Mouse (Mus musculus) hindbrain, embryonic 15.5 days (tissue): ENCODE measurements around the gene Gadd45a. TPM values are rescaled to one million over a fixed set of nuclear protein-coding genes. Genes with fewer than 3 reads are reported as not detected.

Experiments used
- ATAC-seq: fragments of 200-750 bp; cut with Nextera tagmentation; 2 replicates; pipeline ENCODE4 v1.8.0; 2017; ENCODE audit warnings: low read depth, moderate number of reproducible peaks, moderate TSS enrichment; ENCODE audit not compliant: low FRiP score
- H3K27ac ChIP-seq: fragments of 300-500 bp; sonication (generic); replicated peaks from 2 replicates; pipeline ENCODE4 v1.5.1; 2015; ENCODE audit warnings: mild to moderate bottlenecking, inconsistent platforms
- H3K27me3 ChIP-seq: fragments of 300-500 bp; sonication (generic); 2 replicates; pipeline ENCODE4 v1.6.1; 2015; ENCODE audit warnings: control low read depth, inconsistent platforms
- H3K36me3 ChIP-seq: fragments of 300-500 bp; sonication (generic); 2 replicates; pipeline ENCODE4 v1.6.1; 2015; ENCODE audit warnings: control low read depth, inconsistent platforms
- H3K4me1 ChIP-seq: fragments of 300-500 bp; sonication (generic); replicated peaks from 2 replicates; pipeline ENCODE4 v1.6.1; 2015; ENCODE audit warnings: control low read depth, inconsistent platforms
- H3K4me2 ChIP-seq: fragments of 300-500 bp; sonication (generic); 2 replicates; pipeline ENCODE4 v1.6.1; 2015; ENCODE audit warnings: moderate library complexity, mild to moderate bottlenecking, inconsistent platforms
- H3K4me3 ChIP-seq: fragments of 300-500 bp; sonication (generic); 2 replicates; pipeline ENCODE4 v1.5.1; 2015; ENCODE audit warnings: mild to moderate bottlenecking, inconsistent platforms
- H3K9ac ChIP-seq: fragments of 300-500 bp; sonication (generic); 2 replicates; pipeline ENCODE4 v1.6.1; 2015; ENCODE audit warnings: inconsistent platforms
- H3K9me3 ChIP-seq: fragments of 300-500 bp; sonication (generic); 2 replicates; pipeline ENCODE4 v1.6.1; 2016; ENCODE audit warnings: control low read depth, inconsistent platforms
- WGBS: fragments of 180-500 bp; shearing (Covaris S2); methylation state at CpG from one replicate; pipeline ENCODE4 v1.1.7; 2015; 5-methylcytosine and 5-hydroxymethylcytosine counted together
- polyA plus RNA-seq: library from polyadenylated mRNA; unstranded; fragments of >200 nt; fragmentation: Nextera tagmentation; extraction: Ambion mirVana; gene quantifications from 2 replicates; pipeline ENCODE4 v1.2.1, GENCODE M21; 2015

Gadd45a gene
- polyA plus RNA-seq: 17.1 and 17.3 TPM in 2 replicates

DNA sequence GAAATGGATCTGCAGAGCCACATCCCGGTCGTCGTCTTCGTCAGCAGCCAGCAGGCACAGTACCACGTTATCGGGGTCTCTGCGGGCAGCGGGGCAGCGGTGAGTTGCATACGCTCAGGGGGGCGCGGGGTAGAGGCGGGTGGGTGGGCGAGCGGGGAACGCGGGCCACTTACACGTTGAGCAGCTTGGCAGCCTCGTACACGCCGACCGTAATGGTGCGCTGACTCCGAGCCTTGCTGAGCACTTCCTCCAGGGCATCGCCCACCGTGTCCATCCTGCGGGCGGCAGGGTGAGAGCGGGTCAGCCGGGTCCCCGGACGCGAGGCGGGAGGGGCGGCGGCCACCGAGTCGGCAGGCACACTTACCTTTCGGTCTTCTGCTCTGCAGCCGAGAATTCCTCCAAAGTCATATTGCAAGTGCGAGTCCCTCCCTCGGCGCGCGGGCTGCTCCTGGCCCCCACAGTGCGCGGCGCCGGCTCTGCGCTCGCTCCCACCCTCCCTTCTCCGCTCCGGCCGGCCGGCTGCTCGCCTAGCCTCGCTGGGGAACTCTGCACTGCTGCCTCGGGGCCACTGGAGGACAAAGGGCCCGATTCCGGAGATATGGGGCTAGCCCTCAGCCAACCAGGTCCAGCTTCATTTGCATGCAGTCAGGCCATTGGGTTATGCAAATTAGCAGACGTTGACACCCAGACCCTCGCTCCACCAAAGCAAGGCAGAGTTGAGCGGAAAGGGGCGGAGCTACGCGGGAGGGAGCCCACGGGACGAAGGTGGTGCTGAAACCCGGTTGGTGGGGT lies at the start of gene Gadd45a:
Gadd45a (minus strand) TSS at position 621 of the 792 bp plus-strand sequence.
- peak within 1 kb of the TSS; percentile 56 for H3K4me2 ChIP-seq
- WGBS: under 1% methylated on average over 69 of the region's 69 CpGs

DNA sequence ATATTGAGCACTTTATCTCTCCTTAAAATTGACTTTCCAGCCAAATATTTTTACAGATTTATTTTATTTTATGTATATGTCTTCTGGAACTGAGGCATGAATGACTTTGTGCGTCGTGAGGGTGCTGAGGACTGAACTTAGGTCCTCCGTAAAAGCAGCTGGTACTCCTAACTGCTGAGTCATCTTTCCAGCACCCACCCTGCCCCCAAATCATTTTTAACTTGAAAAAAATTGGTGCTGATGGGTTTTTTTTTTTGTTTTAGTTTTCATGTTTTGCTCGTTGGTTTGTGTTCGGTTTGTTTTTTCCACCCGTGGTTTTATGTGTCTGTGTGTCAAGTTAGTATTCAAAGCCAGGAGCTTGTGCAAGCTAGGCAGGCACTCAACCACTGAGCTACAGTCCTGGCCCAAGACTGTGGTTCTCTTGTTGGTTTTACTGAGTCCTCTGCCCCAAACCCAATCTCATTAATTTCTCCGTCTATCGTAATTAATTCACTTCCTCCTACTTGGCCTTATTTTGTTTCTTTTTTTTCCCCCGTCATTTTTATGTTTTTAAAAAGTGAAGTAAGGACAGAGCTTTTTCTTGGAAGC lies 48.7 kb upstream of the Gadd45a start:
- WGBS: 90% methylated on average over 9 of the region's 9 CpGs
- H3K36me3 ChIP-seq: no peaks in the 10 kb centered on the region
- H3K9ac ChIP-seq: no peak overlapping the region
- no peak overlapping the region for H3K4me3 ChIP-seq
- no peak for ATAC-seq
- no peaks in the 10 kb centered on the region for H3K9me3 ChIP-seq
- no peak overlapping the region for H3K4me2 ChIP-seq
- no peak overlapping the region for H3K27ac ChIP-seq
- no peaks in the 10 kb centered on the region for H3K4me1 ChIP-seq
- no peaks in the 10 kb centered on the region for H3K27me3 ChIP-seq

More for the DNA sequence above, at the start of gene Gadd45a:
- Histone ChIP-seq H3K9ac (peak within 1 kb of the TSS; percentile 66), H3K4me3 (peak within 1 kb of the TSS; percentile 55), H3K9me3 (no peaks in the 10 kb centered on the region), H3K27ac (peak within 1 kb of the TSS; percentile 85), H3K4me1 (peaks cover 25% of the 10 kb centered on the region), H3K36me3 (no peaks in the 10 kb centered on the region), H3K27me3 (no peaks in the 10 kb centered on the region)
- ATAC-seq: peak; percentile 98

DNA sequence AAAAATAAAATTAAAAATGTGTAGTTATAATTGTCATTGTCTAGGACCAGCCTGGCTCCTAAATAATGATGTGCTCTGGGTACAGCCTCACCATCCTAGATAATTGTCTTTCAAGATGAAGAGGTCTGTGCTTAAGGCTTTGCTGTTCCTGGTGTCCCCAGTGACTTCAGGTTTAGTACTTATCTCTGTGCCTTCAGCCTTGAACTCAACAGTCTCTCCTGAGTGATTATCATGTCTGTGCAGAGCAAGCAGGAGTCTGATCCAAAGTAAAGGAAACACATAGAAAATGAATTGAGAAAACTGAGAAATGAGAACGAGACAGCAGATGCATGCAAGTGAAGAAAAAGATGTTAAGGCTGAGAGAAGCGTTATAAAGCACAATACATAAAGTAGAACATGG lies 47.2 kb upstream of the Gadd45a start:
- H3K4me3 ChIP-seq: no peak overlapping the region
- H3K4me2 ChIP-seq: no peak overlapping the region
- no peaks in the 10 kb centered on the region for H3K36me3 ChIP-seq
- H3K9ac ChIP-seq: no peak overlapping the region
- H3K27ac ChIP-seq: no peak overlapping the region
- H3K4me1 ChIP-seq: no peaks in the 10 kb centered on the region
- no peaks in the 10 kb centered on the region for H3K9me3 ChIP-seq
- no peak for ATAC-seq
- no peaks in the 10 kb centered on the region for H3K27me3 ChIP-seq
- WGBS: 90% methylated on average over 2 of the region's 2 CpGs

DNA sequence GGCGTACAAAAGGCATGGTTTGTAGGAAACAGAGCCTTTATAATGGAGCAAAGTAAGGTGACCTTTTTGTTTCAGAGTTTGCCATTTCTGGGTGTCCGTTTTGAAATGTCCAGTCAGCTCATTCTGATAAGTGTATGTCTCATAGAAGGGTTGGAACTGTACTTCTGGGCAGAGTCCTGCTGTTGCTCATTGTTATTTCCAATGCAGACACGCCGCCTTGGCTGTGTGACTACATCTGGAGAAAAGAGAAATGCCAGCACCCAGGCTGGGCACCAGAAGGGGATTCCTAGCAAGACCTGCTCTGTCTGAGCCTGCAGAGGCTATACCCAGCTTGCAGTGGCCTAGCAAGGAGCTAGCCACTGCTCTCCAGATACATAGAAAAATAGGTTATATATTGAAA lies 43.9 kb upstream of the Gadd45a start:
- ATAC-seq: no peak
- no peak overlapping the region for H3K4me2 ChIP-seq
- no peaks in the 10 kb centered on the region for H3K36me3 ChIP-seq
- no peak overlapping the region for H3K27ac ChIP-seq
- WGBS: 93% methylated on average over 4 of the region's 4 CpGs
- H3K9me3 ChIP-seq: no peaks in the 10 kb centered on the region
- no peaks in the 10 kb centered on the region for H3K27me3 ChIP-seq
- H3K4me3 ChIP-seq: no peak overlapping the region
- no peak overlapping the region for H3K9ac ChIP-seq
- no peaks in the 10 kb centered on the region for H3K4me1 ChIP-seq

DNA sequence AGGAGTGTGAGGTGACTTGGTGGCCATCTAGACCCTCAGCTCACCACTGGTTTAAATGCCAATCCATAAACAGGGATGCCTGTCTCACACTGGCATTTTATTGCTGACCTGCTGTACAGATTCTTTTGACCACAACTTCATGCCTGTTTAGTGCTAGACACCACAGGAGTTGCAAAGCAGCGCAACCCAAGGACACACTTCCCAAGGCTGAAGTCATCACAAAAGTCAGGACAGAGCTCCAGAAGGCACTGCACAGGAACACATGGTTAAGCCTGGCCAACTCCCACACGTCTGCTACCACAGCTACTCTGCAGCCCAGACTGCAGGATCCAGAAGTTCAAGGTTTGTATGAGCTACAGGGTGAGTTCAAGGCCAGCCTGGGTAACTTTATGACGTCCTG lies 40.8 kb upstream of the Gadd45a start:
- WGBS: 83% methylated on average over 3 of the region's 3 CpGs
- Histone ChIP-seq H3K36me3 (no peaks in the 10 kb centered on the region), H3K9ac (no peak overlapping the region)

DNA sequence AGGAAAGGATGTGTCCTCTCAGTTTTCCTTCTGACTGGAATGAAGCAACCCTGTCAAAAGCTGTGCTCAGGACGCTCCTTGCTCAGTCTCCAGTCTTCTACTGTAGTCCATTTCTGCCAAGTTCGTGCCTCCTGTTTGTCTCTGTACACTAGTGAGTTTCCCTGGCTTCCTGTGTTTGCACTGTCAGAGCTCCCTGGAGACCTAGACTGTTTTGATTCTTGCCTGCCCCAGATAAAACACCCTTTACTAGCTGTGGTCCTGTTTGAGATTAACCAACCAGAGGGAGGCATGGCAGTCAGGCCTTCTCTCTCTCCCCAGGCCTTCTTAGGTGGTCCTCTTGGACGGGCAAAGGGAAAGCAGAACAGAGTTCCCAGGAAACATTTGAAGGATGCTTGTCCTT lies 40.2 kb upstream of the Gadd45a start:
- no peaks in the 10 kb centered on the region for H3K4me1 ChIP-seq
- no peak overlapping the region for H3K4me3 ChIP-seq
- no peak overlapping the region for H3K4me2 ChIP-seq
- H3K9me3 ChIP-seq: no peaks in the 10 kb centered on the region
- no peak overlapping the region for H3K27ac ChIP-seq
- no peaks in the 10 kb centered on the region for H3K36me3 ChIP-seq
- H3K27me3 ChIP-seq: no peaks in the 10 kb centered on the region
- ATAC-seq: no peak
- no peak overlapping the region for H3K9ac ChIP-seq
- WGBS: 55% methylated on average over 3 of the region's 3 CpGs

More for the DNA sequence above, 40.8 kb upstream of the Gadd45a start:
- Histone ChIP-seq H3K27me3 (no peaks in the 10 kb centered on the region), H3K27ac (no peak overlapping the region), H3K4me1 (no peaks in the 10 kb centered on the region), H3K9me3 (no peaks in the 10 kb centered on the region), H3K4me3 (no peak overlapping the region), H3K4me2 (no peak overlapping the region)
- no peak for ATAC-seq

DNA sequence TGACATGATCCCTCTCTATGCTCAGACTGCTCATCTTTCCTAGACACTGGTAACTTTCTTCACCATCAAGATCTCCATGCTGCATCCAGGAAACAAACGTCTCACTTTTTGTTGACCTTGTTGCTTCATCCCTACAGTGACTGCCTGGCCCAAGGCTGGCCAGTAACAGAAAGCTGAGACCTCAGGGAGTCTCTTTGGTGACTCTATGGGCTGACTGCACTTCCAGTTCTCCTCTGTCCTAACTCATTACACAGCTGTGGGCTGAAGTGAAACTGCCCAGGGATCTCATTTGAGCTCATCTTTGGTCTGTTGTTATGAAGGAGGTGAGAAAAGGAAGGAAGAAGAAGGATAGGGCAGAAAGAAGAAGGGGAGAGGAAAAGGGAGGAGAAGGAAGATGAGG lies 39.1 kb upstream of the Gadd45a start:
- no peaks in the 10 kb centered on the region for H3K4me1 ChIP-seq
- no peaks in the 10 kb centered on the region for H3K36me3 ChIP-seq
- ATAC-seq: no peak
- H3K4me2 ChIP-seq: no peak overlapping the region
- H3K27me3 ChIP-seq: no peaks in the 10 kb centered on the region
- 74% methylated on average over 1 of the region's 1 CpGs for WGBS
- no peak overlapping the region for H3K27ac ChIP-seq
- H3K4me3 ChIP-seq: no peak overlapping the region
- H3K9ac ChIP-seq: no peak overlapping the region
- H3K9me3 ChIP-seq: no peaks in the 10 kb centered on the region

DNA sequence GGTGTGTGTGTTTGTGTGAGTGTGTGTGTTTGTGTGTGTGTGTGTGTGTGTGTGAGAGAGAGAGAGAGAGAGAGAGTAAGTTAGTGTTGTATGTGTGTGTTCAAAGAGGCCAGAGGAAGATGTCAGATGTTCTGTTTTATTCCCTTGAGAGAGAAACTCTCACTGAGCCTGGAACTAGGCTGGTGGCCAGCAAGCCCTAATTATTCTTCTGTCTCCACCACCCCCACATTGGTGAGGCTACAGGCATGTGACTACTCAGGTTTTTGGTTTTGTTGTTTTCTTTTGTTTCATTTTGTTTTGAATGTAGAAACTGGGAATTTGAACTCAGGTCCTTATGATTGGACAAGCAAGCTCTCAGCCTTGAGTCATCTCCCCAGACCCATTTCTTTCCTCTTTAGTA lies 37.6 kb upstream of the Gadd45a start:
- Histone ChIP-seq H3K9ac (no peak overlapping the region), H3K36me3 (no peaks in the 10 kb centered on the region), H3K9me3 (no peaks in the 10 kb centered on the region), H3K4me2 (no peak overlapping the region), H3K4me3 (no peak overlapping the region), H3K27ac (no peak overlapping the region), H3K27me3 (no peaks in the 10 kb centered on the region), H3K4me1 (no peaks in the 10 kb centered on the region)
- ATAC-seq: no peak

DNA sequence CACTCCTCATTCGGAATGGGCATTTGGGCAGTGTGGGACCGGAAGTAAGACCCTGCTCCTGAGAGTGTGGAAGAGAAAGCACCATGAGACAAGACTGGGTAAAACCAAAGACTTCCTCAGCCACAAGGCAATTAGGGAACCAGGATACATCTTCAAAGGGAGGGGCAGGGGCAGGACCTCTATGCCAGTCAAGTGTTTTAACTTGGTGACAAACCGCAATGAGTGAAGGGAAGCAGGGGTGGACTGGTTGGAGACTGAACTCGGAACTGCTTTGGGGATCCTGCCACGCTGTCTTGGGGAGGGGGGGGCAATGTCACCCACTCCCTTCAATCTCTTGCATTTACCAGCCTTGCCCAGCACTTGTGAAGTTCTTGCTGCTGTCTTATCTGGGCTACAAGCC lies 36.7 kb upstream of the Gadd45a start:
- 87% methylated on average over 5 of the region's 5 CpGs for WGBS
- Histone ChIP-seq H3K27me3 (no peaks in the 10 kb centered on the region), H3K4me1 (no peaks in the 10 kb centered on the region), H3K27ac (no peak overlapping the region), H3K4me2 (no peak overlapping the region), H3K9me3 (no peaks in the 10 kb centered on the region), H3K4me3 (no peak overlapping the region), H3K9ac (no peak overlapping the region), H3K36me3 (no peaks in the 10 kb centered on the region)
- no peak for ATAC-seq

DNA sequence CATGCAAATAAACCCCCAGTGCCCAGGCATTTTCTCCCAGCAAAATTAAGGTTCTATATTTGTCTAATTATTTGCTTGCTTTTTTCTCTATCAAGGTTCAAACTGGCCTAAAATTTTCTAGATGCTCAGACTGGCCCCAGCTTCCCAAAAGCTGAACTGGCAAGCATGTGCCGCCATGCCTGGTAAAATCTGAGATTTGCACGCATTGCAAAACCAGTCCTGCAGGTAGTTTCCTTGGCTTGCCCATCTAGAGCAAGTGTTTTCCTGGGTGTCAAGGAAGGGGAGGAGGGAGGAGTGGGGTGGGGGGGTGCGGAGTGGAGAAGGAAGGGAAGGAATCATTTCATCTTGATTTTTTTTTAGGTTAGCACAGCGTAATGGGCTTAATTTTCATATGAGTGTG lies 36.2 kb upstream of the Gadd45a start:
- Histone ChIP-seq H3K27ac (no peak overlapping the region), H3K9ac (no peak overlapping the region), H3K4me2 (no peak overlapping the region), H3K27me3 (no peaks in the 10 kb centered on the region), H3K4me3 (no peak overlapping the region), H3K9me3 (no peaks in the 10 kb centered on the region), H3K4me1 (no peaks in the 10 kb centered on the region), H3K36me3 (no peaks in the 10 kb centered on the region)
- ATAC-seq: no peak
- WGBS: 94% methylated on average over 4 of the region's 4 CpGs

DNA sequence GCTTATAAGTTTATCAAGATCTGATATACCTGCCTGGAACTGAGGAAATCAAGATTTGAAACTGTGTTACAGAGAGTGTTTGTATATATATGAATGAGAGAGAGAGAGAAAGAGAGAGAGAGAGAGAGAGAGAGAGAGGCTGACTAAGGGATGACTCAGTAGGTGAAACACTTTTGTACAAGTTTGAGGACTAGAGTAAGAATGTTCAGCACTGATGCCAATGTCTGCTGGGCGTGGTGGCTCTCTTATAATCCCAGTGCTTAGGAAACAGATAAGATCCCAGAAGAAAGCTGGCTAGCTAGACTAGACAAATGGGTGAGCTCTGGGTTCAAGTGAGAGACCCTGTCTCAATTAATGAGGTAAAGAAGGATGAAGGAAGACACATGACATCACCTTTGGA lies 34.4 kb upstream of the Gadd45a start:
- no peak for ATAC-seq
- H3K9ac ChIP-seq: no peak overlapping the region
- H3K4me2 ChIP-seq: no peak overlapping the region
- WGBS: 88% methylated on average over 1 of the region's 1 CpGs
- H3K36me3 ChIP-seq: no peaks in the 10 kb centered on the region
- no peak overlapping the region for H3K27ac ChIP-seq
- H3K27me3 ChIP-seq: no peaks in the 10 kb centered on the region
- H3K4me3 ChIP-seq: no peak overlapping the region
- H3K4me1 ChIP-seq: no peaks in the 10 kb centered on the region
- H3K9me3 ChIP-seq: no peaks in the 10 kb centered on the region

DNA sequence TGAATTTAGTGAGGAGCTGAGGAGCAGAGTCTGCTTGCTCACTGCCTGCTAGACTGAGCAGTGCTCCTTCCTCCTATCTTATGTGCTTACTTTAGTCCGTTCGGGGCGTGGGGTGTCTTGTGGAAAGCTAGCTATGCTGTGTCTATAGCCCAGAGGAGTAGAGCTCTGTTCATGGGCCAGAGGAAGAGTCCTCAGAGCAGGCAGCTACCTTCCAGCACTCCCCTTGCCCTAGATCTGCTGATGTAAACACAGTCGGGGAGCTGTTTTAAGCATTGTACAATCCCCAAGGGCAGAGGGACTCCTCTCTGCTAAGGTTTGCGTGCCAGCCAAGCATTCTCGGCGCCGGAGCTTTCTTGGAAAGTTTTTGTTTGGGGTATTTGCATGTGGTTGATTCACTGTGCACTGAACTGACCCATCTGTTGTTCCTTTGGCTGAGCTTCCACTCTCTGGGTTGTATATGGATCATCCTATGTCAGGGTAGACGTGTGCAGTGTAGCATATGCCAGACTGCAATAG lies 32.6 kb upstream of the Gadd45a start:
- ATAC-seq: peak; percentile 74; the same call in 1 of the 2 replicates
- Histone ChIP-seq H3K27me3 (no peaks in the 10 kb centered on the region), H3K4me2 (no peak overlapping the region), H3K27ac (no peak overlapping the region), H3K4me1 (no peaks in the 10 kb centered on the region), H3K4me3 (no peak overlapping the region), H3K36me3 (no peaks in the 10 kb centered on the region), H3K9me3 (no peaks in the 10 kb centered on the region), H3K9ac (no peak overlapping the region)
- WGBS: 55% methylated on average over 9 of the region's 9 CpGs
